In genomic region chr15:95028862-95029486, GRCm38 (mm10) we compare ENCODE assay signal across 21 mouse cellular contexts.
DNase-seq lines count a peak whose midpoint lies in the region; ATAC-seq and TF ChIP-seq lines count a peak whose summit lies in the region.
"Had no signal": no experiment of that assay in that cellular context is flagged by ENCODE, and none has a peak within 500 bp of the region (broad histone marks: within the 10 kb centered on the region; RNA-seq: fewer than 3 reads in every experiment).

No protein-coding gene starts in this region.

- H3K27ac ChIP-seq in midbrain, embryonic 14.5 days (replicated peaks; ENCODE audit: low read depth, low read length): no peak overlapping the region
- no peak overlapping the region for H3K27ac ChIP-seq in midbrain, embryonic 10.5 days (replicated peaks)
- H3K27ac ChIP-seq in forebrain, embryonic 15.5 days (replicated peaks): peak overlapping the region; percentile 35; the same call in 1 of the 2 replicates
- H3K27ac ChIP-seq: embryonic facial prominence, embryonic 15.5 days; gastrocnemius, adult 2 months; heart, embryonic 13.5 days; hindbrain, embryonic 13.5 days; intestine, embryonic 15.5 days had no signal

- H3K9ac ChIP-seq in midbrain, embryonic 14.5 days (replicated peaks; ENCODE audit: low read length): no peak overlapping the region
- no peak overlapping the region for H3K9ac ChIP-seq in forebrain, embryonic 15.5 days (replicated peaks)
- H3K9ac ChIP-seq: embryonic facial prominence, embryonic 15.5 days; heart, embryonic 13.5 days; hindbrain, embryonic 13.5 days; intestine, embryonic 15.5 days had no signal

- peak overlapping the region; percentile 22; the same call in 1 of the 2 replicates for H3K4me2 ChIP-seq in midbrain, embryonic 14.5 days (ENCODE audit: low read length)
- no peak overlapping the region for H3K4me2 ChIP-seq in forebrain, embryonic 15.5 days (replicated peaks)
- H3K4me2 ChIP-seq: embryonic facial prominence, embryonic 15.5 days; heart, embryonic 13.5 days; hindbrain, embryonic 13.5 days; intestine, embryonic 15.5 days had no signal

- peak; percentile 40 for DNase-seq in midbrain, embryonic 14.5 days
- DNase-seq in midbrain, embryonic 10.5 days (ENCODE audit: low spot score): no peak
- peak; percentile 45 for DNase-seq in R1 (ENCODE audit: low read depth, low spot score)
- DNase-seq in brain, embryonic 14.5 days (ENCODE audit: low read depth): peak; percentile 77
- DNase-seq in heart, postnatal 4 days: no peak
- no peak for DNase-seq in layer of hippocampus, postnatal 36 days
- no peak for DNase-seq in layer of hippocampus, postnatal 14 days (ENCODE audit: low spot score in 2 of 2)
- DNase-seq: adrenal gland, postnatal 25 days; cerebellum, adult 8-10 months; cerebellum, postnatal 14 days; embryo, embryonic 11 days; gastrocnemius, adult 2 months; gastrocnemius, postnatal 25 days; heart, postnatal 36 days had no signal

- no peak for ATAC-seq in midbrain, embryonic 14.5 days (ENCODE audit: low FRiP score, low TSS enrichment)
- peak; percentile 80 for ATAC-seq in forebrain, embryonic 15.5 days (replicated peaks)
- ATAC-seq: activated CD4-positive, CD25-positive, alpha-beta regulatory T cell, adult 4 months; intestine, embryonic 15.5 days had no signal

- no peaks in the 10 kb centered on the region for H3K27me3 ChIP-seq in midbrain, embryonic 14.5 days (ENCODE audit: control insufficient read depth, insufficient read depth, low read length)
- H3K27me3 ChIP-seq in midbrain, embryonic 10.5 days (ENCODE audit: low read depth, poor library complexity, severe bottlenecking): no peaks in the 10 kb centered on the region
- H3K27me3 ChIP-seq in forebrain, embryonic 15.5 days: no peaks in the 10 kb centered on the region
- H3K27me3 ChIP-seq: embryonic facial prominence, embryonic 15.5 days; heart, embryonic 13.5 days; hindbrain, embryonic 13.5 days; intestine, embryonic 15.5 days had no signal

- no peaks in the 10 kb centered on the region for H3K4me1 ChIP-seq in midbrain, embryonic 14.5 days (ENCODE audit: control insufficient read depth, insufficient read depth, low read length)
- H3K4me1 ChIP-seq in midbrain, embryonic 10.5 days: no peaks in the 10 kb centered on the region
- H3K4me1 ChIP-seq in forebrain, embryonic 15.5 days: peaks cover 16% of the 10 kb centered on the region
- H3K4me1 ChIP-seq: embryonic facial prominence, embryonic 15.5 days; heart, embryonic 13.5 days; intestine, embryonic 15.5 days had no signal

- H3K9me3 ChIP-seq in midbrain, embryonic 14.5 days (ENCODE audit: control insufficient read depth, low read length): no peaks in the 10 kb centered on the region
- no peaks in the 10 kb centered on the region for H3K9me3 ChIP-seq in midbrain, embryonic 10.5 days (replicated peaks)
- no peaks in the 10 kb centered on the region for H3K9me3 ChIP-seq in forebrain, embryonic 15.5 days
- H3K9me3 ChIP-seq: embryonic facial prominence, embryonic 15.5 days; heart, embryonic 13.5 days; hindbrain, embryonic 13.5 days; intestine, embryonic 15.5 days had no signal

- no peak for TF ChIP-seq CTCF in brain, embryonic 14.5 days (IDR thresholded peaks at IDR 0.05; ENCODE audit: borderline replicate concordance, extremely low read depth, insufficient read depth, insufficient read length)

- TF ChIP-seq POLR2A in brain, embryonic 14.5 days (IDR thresholded peaks at IDR 0.05; ENCODE audit: borderline replicate concordance, extremely low read depth, insufficient read depth, insufficient read length, poor library complexity, severe bottlenecking): no peak

- 36% methylated on average over 13 of the region's 13 CpGs for WGBS in midbrain, embryonic 14.5 days
- 92% methylated on average over 13 of the region's 13 CpGs for WGBS in midbrain, embryonic 10.5 days
- 19% methylated on average over 13 of the region's 13 CpGs for WGBS in forebrain, embryonic 15.5 days

- no peaks in the 10 kb centered on the region for H3K36me3 ChIP-seq in midbrain, embryonic 14.5 days (ENCODE audit: control insufficient read depth, insufficient read depth, low read length)
- H3K36me3 ChIP-seq in midbrain, embryonic 10.5 days: no peaks in the 10 kb centered on the region
- no peaks in the 10 kb centered on the region for H3K36me3 ChIP-seq in forebrain, embryonic 15.5 days
- H3K36me3 ChIP-seq: embryonic facial prominence, embryonic 15.5 days; heart, embryonic 13.5 days; hindbrain, embryonic 13.5 days; intestine, embryonic 15.5 days had no signal

- no peak overlapping the region for H3K4me3 ChIP-seq in midbrain, embryonic 14.5 days (replicated peaks; ENCODE audit: low read depth, low read length)
- H3K4me3 ChIP-seq in midbrain, embryonic 10.5 days: no peak overlapping the region
- H3K4me3 ChIP-seq in forebrain, embryonic 15.5 days: no peak overlapping the region
- H3K4me3 ChIP-seq: embryonic facial prominence, embryonic 15.5 days; erythroblast, embryonic 14.5 days; gastrocnemius, adult 2 months; heart, embryonic 13.5 days; hindbrain, embryonic 13.5 days; intestine, embryonic 15.5 days had no signal

Comparison
In these comparisons a context has a peak if more than half of its experiments do, and no peak if none do; other contexts are left out.
1. DNase-seq: peak in midbrain, embryonic 14.5 days (single experiment), R1 (single experiment) and brain, embryonic 14.5 days (single experiment); none in midbrain, embryonic 10.5 days (single experiment), heart, postnatal 4 days (single experiment), layer of hippocampus, postnatal 36 days (0 of 2) and layer of hippocampus, postnatal 14 days (0 of 2).